Mouse (Mus musculus) kidney, adult 2 months (tissue): Measurements from ENCODE around the gene Etv1.

ENCODE experiments used
- CTCF ChIP-seq: fragments of 200-500 bp; conservative IDR thresholded peaks from 2 replicates; pipeline ENCODE4 v1.5.1; 2011; ENCODE audit warnings: low read depth, mild to moderate bottlenecking, control low read depth, low read length, moderate library complexity, mixed read lengths; ENCODE audit not compliant: insufficient read depth, insufficient read length
- POLR2A ChIP-seq: fragments of 200-500 bp; IDR thresholded peaks from one replicate; pipeline ENCODE4 v1.6.1; 2011; ENCODE audit warnings: low read depth, low read length, control low read depth

- TF ChIP-seq POLR2A (no peak), CTCF (no peak)
These were observed 27.9 kb downstream of the Etv1 start for GRCm38 (mm10) chr12:38807031-38807430.
